Mouse (Mus musculus): ENCODE data around the gene Pde4d.
A peak's percentile ranks its signal among the peaks of the same experiment; 100 is the strongest.

The Pde4d gene

GRCm38 (mm10) chr13:109807446-109807845 lies 1357.7 kb downstream of the Pde4d start:
- DNase-seq = no peak

- no peak for DNase-seq
Observed at GRCm38 (mm10) chr13:109808039-109808438, 1358.3 kb downstream of the Pde4d start.

- DNase-seq = no peak
Observed at GRCm38 (mm10) chr13:109808946-109809345, 1359.2 kb downstream of the Pde4d start.

GRCm38 (mm10) chr13:109809646-109810045 lies 1359.9 kb downstream of the Pde4d start:
- no peak for DNase-seq

GRCm38 (mm10) chr13:109813924-109814323 lies 1364.2 kb downstream of the Pde4d start:
- no peak for DNase-seq

- no peak for DNase-seq
Observed at GRCm38 (mm10) chr13:109819071-109819470, 1369.3 kb downstream of the Pde4d start.

- DNase-seq = no peak
Observed at GRCm38 (mm10) chr13:109820141-109820540, 1370.4 kb downstream of the Pde4d start.

GRCm38 (mm10) chr13:109820866-109821265 lies 1371.1 kb downstream of the Pde4d start:
- DNase-seq = no peak

GRCm38 (mm10) chr13:109821725-109822412 lies 1372.1 kb downstream of the Pde4d start:
- DNase-seq = no peak

GRCm38 (mm10) chr13:109822413-109823298 lies 1372.9 kb downstream of the Pde4d start:
- DNase-seq = peak; percentile 97

GRCm38 (mm10) chr13:109823307-109824031 lies 1373.7 kb downstream of the Pde4d start:
- peak; percentile 77 for DNase-seq

- DNase-seq = no peak
Observed at GRCm38 (mm10) chr13:109825891-109826290, 1376.1 kb downstream of the Pde4d start.

- no peak for DNase-seq
Observed at GRCm38 (mm10) chr13:109827341-109827740, 1377.6 kb downstream of the Pde4d start.

GRCm38 (mm10) chr13:109827909-109828308 lies 1378.2 kb downstream of the Pde4d start:
- no peak for DNase-seq

- no peak for DNase-seq
Observed at GRCm38 (mm10) chr13:109829444-109829843, 1379.7 kb downstream of the Pde4d start.

GRCm38 (mm10) chr13:109834935-109835334 lies 1385.2 kb downstream of the Pde4d start:
- DNase-seq = no peak

- DNase-seq = no peak
Observed at GRCm38 (mm10) chr13:109837453-109837852, 1387.7 kb downstream of the Pde4d start.

- no peak for DNase-seq
Observed at GRCm38 (mm10) chr13:109837921-109838320, 1388.2 kb downstream of the Pde4d start.

GRCm38 (mm10) chr13:109840251-109840650 lies 1390.5 kb downstream of the Pde4d start:
- DNase-seq = no peak

- no peak for DNase-seq
Observed at GRCm38 (mm10) chr13:109841140-109841822, 1391.5 kb downstream of the Pde4d start.

GRCm38 (mm10) chr13:109842982-109843381 lies 1393.2 kb downstream of the Pde4d start:
- no peak for DNase-seq

- no peak for DNase-seq
Observed at GRCm38 (mm10) chr13:109844828-109845227, 1395.1 kb downstream of the Pde4d start.

GRCm38 (mm10) chr13:109863826-109864225 lies 1414.1 kb downstream of the Pde4d start:
- DNase-seq = no peak
